Mouse (Mus musculus) heart, postnatal 0 days (tissue): Measurements from ENCODE around the gene Kmt2a. TPM values are rescaled to one million over a fixed set of nuclear protein-coding genes. Genes with fewer than 3 reads are reported as not detected.

Source experiments
- ATAC-seq: fragments of 200-750 bp; cut with Nextera tagmentation; 2 replicates; pipeline ENCODE4 v1.8.0; 2017; ENCODE audit warnings: low read depth, moderate number of reproducible peaks, moderate library complexity; ENCODE audit not compliant: insufficient read depth
- DNase-seq: peaks from one replicate; pipeline ENCODE4 v3.0.0-alpha.2; 2016; ENCODE audit warnings: low spot score
- H3K27ac ChIP-seq: fragments of 300-500 bp; sonication (generic); 2 replicates; pipeline ENCODE4 v1.5.1; 2014; ENCODE audit warnings: low read depth, mild to moderate bottlenecking
- H3K27me3 ChIP-seq: fragments of 300-500 bp; sonication (generic); 2 replicates; pipeline ENCODE4 v1.6.1; 2014; ENCODE audit warnings: low read length, mixed read lengths; ENCODE audit not compliant: control insufficient read depth, insufficient read depth
- H3K36me3 ChIP-seq: fragments of 300-500 bp; sonication (generic); replicated peaks from 2 replicates; pipeline ENCODE4 v1.6.1; 2014; ENCODE audit warnings: low read length, mixed read lengths; ENCODE audit not compliant: control insufficient read depth, insufficient read depth
- H3K4me1 ChIP-seq: fragments of 300-500 bp; sonication (generic); 2 replicates; pipeline ENCODE4 v1.6.1; 2014; ENCODE audit warnings: antibody characterized with exemption; ENCODE audit not compliant: control insufficient read depth, insufficient read depth
- H3K4me2 ChIP-seq: fragments of 300-500 bp; sonication (generic); 2 replicates; pipeline ENCODE4 v1.6.1; 2014; ENCODE audit warnings: low read depth, mild to moderate bottlenecking, low read length, moderate library complexity
- H3K4me3 ChIP-seq: fragments of 300-500 bp; sonication (generic); 2 replicates; pipeline ENCODE4 v1.5.1; 2014; ENCODE audit warnings: low read depth, low read length
- H3K9ac ChIP-seq: fragments of 300-500 bp; sonication (generic); replicated peaks from 2 replicates; pipeline ENCODE4 v1.6.1; 2014; ENCODE audit warnings: low read depth, low read length, mixed read lengths
- H3K9me3 ChIP-seq: fragments of 300-500 bp; sonication (generic); replicated peaks from 2 replicates; pipeline ENCODE4 v1.6.1; 2016; ENCODE audit warnings: low read length; ENCODE audit not compliant: control insufficient read depth
- CTCF ChIP-seq: IDR thresholded peaks from 2 replicates; pipeline ENCODE4 v1.5.1; 2016; ENCODE audit warnings: antibody characterized with exemption, control low read depth, low read depth
- EP300 ChIP-seq: IDR thresholded peaks from 2 replicates; pipeline ENCODE4 v1.6.1; 2016; ENCODE audit warnings: antibody characterized with exemption, low read depth
- WGBS: fragments of 180-500 bp; shearing (Covaris S2); extraction: QIAGEN DNeasy Blood & Tissue Kit; methylation state at CpG from one replicate; pipeline ENCODE4 v1.1.7; 2014; 5-methylcytosine and 5-hydroxymethylcytosine counted together
- polyA plus RNA-seq: library from polyadenylated mRNA; unstranded; fragments of >200 nt; fragmentation: Nextera tagmentation; extraction: Ambion mirVana; gene quantifications from 2 replicates; pipeline ENCODE4 v1.2.1, GENCODE M21; 2015
- total RNA-seq: library from RNA; depleted of rRNA; stranded (reverse); fragments of >200 nt; gene quantifications from 2 replicates; pipeline ENCODE4 v1.2.3, GENCODE M21; 2014; ENCODE audit warnings: low replicate concordance; rRNA removed

Kmt2a gene
- total and polyA plus RNA-seq, 2 experiments from 2014 or later = 4.2 to 7.8 TPM

DNA sequence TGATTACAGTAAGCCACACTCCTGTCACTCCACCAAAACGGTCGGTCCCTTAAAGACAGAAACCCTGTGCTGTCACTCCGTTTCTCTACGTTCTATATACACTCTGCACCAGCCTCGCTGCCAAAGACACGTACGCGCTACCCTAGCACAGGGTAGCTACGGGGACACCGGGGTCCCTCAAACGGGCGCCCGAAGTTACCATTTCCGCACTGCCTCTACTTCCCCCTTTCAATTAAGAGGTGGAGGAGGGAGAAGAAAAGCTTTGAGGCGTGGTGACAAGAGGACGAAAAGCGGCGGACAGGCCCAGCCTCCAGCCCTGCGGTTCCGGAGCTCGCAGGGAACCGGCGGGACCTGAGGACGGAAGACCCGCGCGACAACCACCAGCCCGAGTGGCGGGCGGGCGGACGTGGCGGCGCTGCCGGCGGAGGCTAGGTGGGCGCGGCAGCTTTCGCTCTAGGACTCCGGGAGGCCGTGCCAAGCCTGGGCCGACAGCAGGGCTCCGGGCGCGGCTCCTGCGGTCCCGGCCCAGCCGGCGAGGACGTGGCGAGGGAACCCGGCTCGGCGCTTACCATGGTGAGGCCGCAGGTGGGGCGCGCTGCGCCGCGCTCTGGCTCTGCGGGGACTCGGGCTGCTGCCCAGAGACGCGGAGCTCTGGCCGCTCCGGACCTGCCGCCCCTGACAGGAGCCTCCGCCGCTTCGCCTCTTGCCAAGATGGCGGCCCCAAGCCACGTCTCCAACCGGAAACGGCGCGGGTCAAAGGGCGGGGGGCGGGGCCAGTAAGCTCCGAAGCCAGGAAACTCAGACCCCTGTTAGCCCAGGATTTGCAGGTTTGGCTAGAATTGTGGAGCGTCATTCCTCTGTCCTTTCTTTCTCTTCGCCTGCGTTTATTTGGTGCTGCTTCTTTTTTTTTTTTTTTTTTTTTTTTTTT, 113.7 kb downstream of the Kmt2a start, which contains the start of the genes Arcn1 and Ift46:
TSS of gene Arcn1 (minus strand) at position 745 of the 928 bp plus-strand sequence.
TSS of gene Ift46 (plus strand) at position 808 of the 928 bp plus-strand sequence.
- Histone ChIP-seq H3K4me2 (peak within 1 kb of the TSS; percentile 75), H3K9ac (peak within 1 kb of the TSS; percentile 98), H3K27me3 (no peaks in the 10 kb centered on the region), H3K9me3 (no peaks in the 10 kb centered on the region), H3K36me3 (no peaks in the 10 kb centered on the region), H3K27ac (peak within 1 kb of the TSS; percentile 99), H3K4me1 (peaks cover 22% of the 10 kb centered on the region), H3K4me3 (peak within 1 kb of the TSS; percentile 96)
- TF ChIP-seq EP300 = no peak
- no peak for TF ChIP-seq CTCF
- peak; percentile 89 for DNase-seq
- under 1% methylated on average over 69 of the region's 82 CpGs for WGBS
- ATAC-seq = peak; percentile 91

DNA sequence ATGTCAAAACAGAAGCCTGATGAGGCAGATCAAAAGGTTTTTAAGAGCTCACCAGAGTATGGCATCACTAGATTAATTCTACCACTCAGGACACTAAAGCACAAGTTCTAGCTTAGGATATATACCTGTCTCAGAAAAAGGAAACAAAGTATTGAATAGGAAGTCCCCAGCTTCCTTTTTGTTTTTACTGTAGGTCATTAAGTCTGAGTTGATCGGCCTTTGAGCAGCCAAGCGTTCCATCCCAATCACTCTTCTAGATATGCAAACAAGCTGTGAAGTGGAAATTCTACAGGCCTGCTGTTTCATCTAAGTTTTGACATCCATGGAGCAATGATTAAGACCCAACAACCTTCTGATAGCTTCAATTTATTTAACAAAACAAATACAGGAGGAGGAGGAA, 120.2 kb downstream of the Kmt2a start:
- WGBS = 46% methylated on average over 2 of the region's 2 CpGs
- TF ChIP-seq CTCF (no peak), EP300 (no peak)
- H3K4me3 ChIP-seq = no peak overlapping the region
- H3K9me3 ChIP-seq = no peaks in the 10 kb centered on the region
- no peaks in the 10 kb centered on the region for H3K27me3 ChIP-seq
- H3K9ac ChIP-seq = no peak overlapping the region
- no peak for ATAC-seq
- peaks cover 29% of the 10 kb centered on the region for H3K36me3 ChIP-seq
- no peak for DNase-seq
- no peak overlapping the region for H3K4me2 ChIP-seq
- peaks cover 22% of the 10 kb centered on the region for H3K4me1 ChIP-seq
- H3K27ac ChIP-seq = no peak overlapping the region

Other genes with a start within 250 kb of the Kmt2a start
- not detected in 2 replicates for gene Treh, start 208.1 kb downstream of the Kmt2a start, total RNA-seq
- gene Treh, start 208.1 kb downstream of the Kmt2a start, polyA plus RNA-seq = not detected in 2 replicates
- 96.0 and 138 TPM in 2 replicates for gene Phldb1, start 146.1 kb downstream of the Kmt2a start, total RNA-seq
- gene Phldb1, start 146.1 kb downstream of the Kmt2a start, polyA plus RNA-seq = 25.8 and 28.0 TPM in 2 replicates
- 71.6 and 80.1 TPM in 2 replicates for gene Arcn1, start 113.5 kb downstream of the Kmt2a start, total RNA-seq
- 69.5 and 78.3 TPM in 2 replicates for gene Arcn1, start 113.5 kb downstream of the Kmt2a start, polyA plus RNA-seq
- gene Ift46, start 113.4 kb downstream of the Kmt2a start, total RNA-seq = 10.0 and 41.0 TPM in 2 replicates
- 49.5 and 60.6 TPM in 2 replicates for gene Ift46, start 113.4 kb downstream of the Kmt2a start, polyA plus RNA-seq
- gene Tmem25, start 82.0 kb downstream of the Kmt2a start, total RNA-seq = 2.4 and 5.2 TPM in 2 replicates
- gene Tmem25, start 82.0 kb downstream of the Kmt2a start, polyA plus RNA-seq = 3.2 and 3.4 TPM in 2 replicates
- 0.31 TPM in 1 of 2 replicates, not detected in the other for gene Ttc36, start 78.2 kb downstream of the Kmt2a start, total RNA-seq
- 0.72 TPM in 1 of 2 replicates, not detected in the other for gene Ttc36, start 78.2 kb downstream of the Kmt2a start, polyA plus RNA-seq
- gene Atp5l, start 39.4 kb upstream of the Kmt2a start, total RNA-seq = 688 and 746 TPM in 2 replicates
- gene Atp5l, start 39.4 kb upstream of the Kmt2a start, polyA plus RNA-seq = 2,678 and 2,844 TPM in 2 replicates
- 10.7 and 16.8 TPM in 2 replicates for gene Ube4a, start 84.3 kb upstream of the Kmt2a start, total RNA-seq
- 9.8 and 9.9 TPM in 2 replicates for gene Ube4a, start 84.3 kb upstream of the Kmt2a start, polyA plus RNA-seq
- 1.2 TPM in 1 of 2 replicates, not detected in the other for gene Cd3g, start 99.1 kb upstream of the Kmt2a start, total RNA-seq
- gene Cd3g, start 99.1 kb upstream of the Kmt2a start, polyA plus RNA-seq = 0.11 TPM in 1 of 2 replicates, not detected in the other
- 1.9 TPM in 1 of 2 replicates, not detected in the other for gene Cd3d, start 100.5 kb upstream of the Kmt2a start, total RNA-seq
- not detected in 2 replicates for gene Cd3d, start 100.5 kb upstream of the Kmt2a start, polyA plus RNA-seq
- 0.27 TPM in 1 of 2 replicates, not detected in the other for gene Cd3e, start 128.3 kb upstream of the Kmt2a start, total RNA-seq
- 0.14 TPM in 1 of 2 replicates, not detected in the other for gene Cd3e, start 128.3 kb upstream of the Kmt2a start, polyA plus RNA-seq
- gene Mpzl2, start 158.5 kb upstream of the Kmt2a start, total RNA-seq = 0.15 and 0.31 TPM in 2 replicates
- 0.41 and 0.42 TPM in 2 replicates for gene Mpzl2, start 158.5 kb upstream of the Kmt2a start, polyA plus RNA-seq
- 1.7 and 3.1 TPM in 2 replicates for gene Mpzl3, start 173.9 kb upstream of the Kmt2a start, total RNA-seq
- gene Mpzl3, start 173.9 kb upstream of the Kmt2a start, polyA plus RNA-seq = 0.59 and 0.68 TPM in 2 replicates
- gene Jaml, start 197.9 kb upstream of the Kmt2a start, total RNA-seq = not detected in 2 replicates
- 0.08 and 0.40 TPM in 2 replicates for gene Jaml, start 197.9 kb upstream of the Kmt2a start, polyA plus RNA-seq
- gene Scn2b, start 236.5 kb upstream of the Kmt2a start, total RNA-seq = 0.04 and 0.53 TPM in 2 replicates
- 0.31 and 0.51 TPM in 2 replicates for gene Scn2b, start 236.5 kb upstream of the Kmt2a start, polyA plus RNA-seq